21 mouse cellular contexts compared by ENCODE assay signal in genomic region chr10:75490731-75491130, GRCm38 (mm10). TPM values are rescaled to one million over a fixed set of nuclear protein-coding genes. Genes with fewer than 3 reads are reported as not detected.
DNase-seq lines count a peak whose midpoint lies in the region; ATAC-seq and TF ChIP-seq lines count a peak whose summit lies in the region.
"Had no signal": no experiment of that assay in that cellular context is flagged by ENCODE, and none has a peak within 500 bp of the region (broad histone marks: within the 10 kb centered on the region; RNA-seq: fewer than 3 reads in every experiment).

No protein-coding gene starts in this region.

- no peak overlapping the region for H3K27ac ChIP-seq in lung, postnatal 0 days (ENCODE audit: low read length)
- H3K27ac ChIP-seq in forebrain, embryonic 15.5 days (replicated peaks), result no peak overlapping the region
- H3K27ac ChIP-seq: embryonic facial prominence, embryonic 10.5 days; embryonic facial prominence, embryonic 12.5 days; forebrain, embryonic 13.5 days had no signal

- ATAC-seq in lung, postnatal 0 days, result no peak
- peak; percentile 80 for ATAC-seq in granulocyte monocyte progenitor cell, adult 5-6 weeks (replicated peaks; ENCODE audit: poor library complexity, severe bottlenecking)
- ATAC-seq in megakaryocyte progenitor cell, adult 5-6 weeks (replicated peaks; ENCODE audit: poor library complexity), result peak; percentile 56
- no peak for ATAC-seq in forebrain, embryonic 15.5 days (replicated peaks)
- ATAC-seq: activated CD4-positive, CD25-positive, alpha-beta regulatory T cell, adult 4 months; forebrain, embryonic 13.5 days; forebrain, embryonic 16.5 days; Patski had no signal

- DNase-seq in lung, postnatal 0 days (ENCODE audit: low spot score), result peak; percentile 63
- no peak for DNase-seq in lung, adult 2 months
- DNase-seq in liver, result no peak
- DNase-seq in spleen, postnatal 10 days (ENCODE audit: low spot score in 2 of 2), result no peak
- DNase-seq: adrenal gland, adult 8-10 months; adrenal gland, postnatal 14 days; adrenal gland, postnatal 36 days; cerebellum, adult 11-12 months; cerebellum, adult 2 months; cerebellum, adult 9-10 months; cerebellum, postnatal 10 days; cerebellum, postnatal 25 days had no signal

- no peaks in the 10 kb centered on the region for H3K27me3 ChIP-seq in lung, postnatal 0 days (replicated peaks; ENCODE audit: insufficient read depth, low read length)
- H3K27me3 ChIP-seq in forebrain, embryonic 15.5 days, result no peaks in the 10 kb centered on the region
- H3K27me3 ChIP-seq: embryonic facial prominence, embryonic 12.5 days; forebrain, embryonic 13.5 days; Patski had no signal

- no peak for TF ChIP-seq POLR2A in lung, adult 2 months (IDR thresholded peaks at IDR 0.05; ENCODE audit: borderline replicate concordance, extremely low read depth, low read depth, low read length)

- no peaks in the 10 kb centered on the region for H3K9me3 ChIP-seq in lung, postnatal 0 days (ENCODE audit: low read length)
- no peaks in the 10 kb centered on the region for H3K9me3 ChIP-seq in forebrain, embryonic 15.5 days
- H3K9me3 ChIP-seq: embryonic facial prominence, embryonic 10.5 days; embryonic facial prominence, embryonic 12.5 days; forebrain, embryonic 13.5 days had no signal

- no peak for TF ChIP-seq EP300 in lung, postnatal 0 days (IDR thresholded peaks at IDR 0.05)

- H3K9ac ChIP-seq in lung, postnatal 0 days (replicated peaks; ENCODE audit: low read depth), result no peak overlapping the region
- no peak overlapping the region for H3K9ac ChIP-seq in forebrain, embryonic 15.5 days (replicated peaks)
- H3K9ac ChIP-seq: embryonic facial prominence, embryonic 12.5 days; forebrain, embryonic 13.5 days had no signal

- 57% methylated on average over 2 of the region's 2 CpGs for WGBS in lung, postnatal 0 days
- WGBS in lung, adult 2 months, result 82% methylated on average over 2 of the region's 2 CpGs
- WGBS in forebrain, embryonic 15.5 days, result 84% methylated on average over 2 of the region's 2 CpGs

- no peaks in the 10 kb centered on the region for H3K36me3 ChIP-seq in lung, postnatal 0 days (ENCODE audit: insufficient read depth, low read length)
- no peaks in the 10 kb centered on the region for H3K36me3 ChIP-seq in forebrain, embryonic 15.5 days
- H3K36me3 ChIP-seq: embryonic facial prominence, embryonic 10.5 days; embryonic facial prominence, embryonic 12.5 days had no signal

- TF ChIP-seq CTCF in lung, postnatal 0 days (IDR thresholded peaks at IDR 0.05), result no peak
- no peak for TF ChIP-seq CTCF in lung, adult 2 months (IDR thresholded peaks at IDR 0.05; ENCODE audit: insufficient read depth, low read length)

- no peak overlapping the region for H3K4me3 ChIP-seq in lung, postnatal 0 days (ENCODE audit: low read depth, low read length)
- no peak overlapping the region for H3K4me3 ChIP-seq in lung, adult 2 months (replicated peaks; ENCODE audit: extremely low read depth, low read depth, low read length)
- no peak overlapping the region for H3K4me3 ChIP-seq in forebrain, embryonic 15.5 days
- H3K4me3 ChIP-seq: embryonic facial prominence, embryonic 10.5 days; embryonic facial prominence, embryonic 12.5 days; forebrain, embryonic 13.5 days had no signal

- H3K4me2 ChIP-seq in lung, postnatal 0 days (replicated peaks; ENCODE audit: low read depth, low read length), result no peak overlapping the region
- H3K4me2 ChIP-seq in forebrain, embryonic 15.5 days (replicated peaks), result no peak overlapping the region
- H3K4me2 ChIP-seq: embryonic facial prominence, embryonic 12.5 days; forebrain, embryonic 13.5 days had no signal

- no peaks in the 10 kb centered on the region for H3K4me1 ChIP-seq in lung, postnatal 0 days (ENCODE audit: insufficient read depth, low read depth, low read length)
- H3K4me1 ChIP-seq in lung, adult 2 months (ENCODE audit: control insufficient read depth, insufficient read depth, low read length), result no peaks in the 10 kb centered on the region
- no peaks in the 10 kb centered on the region for H3K4me1 ChIP-seq in forebrain, embryonic 15.5 days
- H3K4me1 ChIP-seq: embryonic facial prominence, embryonic 10.5 days; embryonic facial prominence, embryonic 12.5 days; forebrain, embryonic 13.5 days had no signal

RNA-seq across cellular contexts. Expression of gene Snrpd3, which starts 26.6 kb away (rescaled TPM):
- polyA plus RNA-seq in lung, postnatal 0 days (2015; fragmentation: Nextera tagmentation; extraction: Ambion mirVana), result 61.6 and 65.7 TPM in 2 replicates
- polyA plus RNA-seq in lung, adult 2 months (2012; rRNA removed), result 11.5 and 17.2 TPM in 2 replicates
- total RNA-seq in granulocyte monocyte progenitor cell, adult 5-6 weeks (2014; fragmentation: Nextera tagmentation), result 97.0 and 127 TPM in 2 replicates
- total RNA-seq in granulocyte monocyte progenitor cell, adult 5-6 weeks (2017), result 74.4 and 109 TPM in 2 replicates
- total RNA-seq in megakaryocyte progenitor cell, adult 5-6 weeks (2015), result 69.5 and 70.4 TPM in 2 replicates
- total RNA-seq in megakaryocyte progenitor cell, adult 5-6 weeks (2017), result 53.5 and 67.6 TPM in 2 replicates
- 155 and 156 TPM in 2 replicates for polyA plus RNA-seq in forebrain, embryonic 15.5 days (2015; fragmentation: Nextera tagmentation; extraction: Ambion mirVana)

RNA-seq across cellular contexts. Expression of gene Gucd1, which starts 27.0 kb away (rescaled TPM):
- polyA plus RNA-seq in lung, postnatal 0 days (2015; fragmentation: Nextera tagmentation; extraction: Ambion mirVana), result 19.9 and 20.3 TPM in 2 replicates
- polyA plus RNA-seq in lung, adult 2 months (2012; rRNA removed), result 37.0 and 49.1 TPM in 2 replicates
- 11.8 and 20.1 TPM in 2 replicates for total RNA-seq in granulocyte monocyte progenitor cell, adult 5-6 weeks (2014; fragmentation: Nextera tagmentation)
- total RNA-seq in granulocyte monocyte progenitor cell, adult 5-6 weeks (2017), result 11.8 and 15.4 TPM in 2 replicates
- total RNA-seq in megakaryocyte progenitor cell, adult 5-6 weeks (2015), result 7.3 and 9.7 TPM in 2 replicates
- total RNA-seq in megakaryocyte progenitor cell, adult 5-6 weeks (2017), result 11.2 and 14.9 TPM in 2 replicates
- 20.1 and 20.2 TPM in 2 replicates for polyA plus RNA-seq in forebrain, embryonic 15.5 days (2015; fragmentation: Nextera tagmentation; extraction: Ambion mirVana)

Comparison
In these comparisons a context has a peak if more than half of its experiments do, and no peak if none do; other contexts are left out.
1. ATAC-seq: peak in granulocyte monocyte progenitor cell, adult 5-6 weeks (single experiment) and megakaryocyte progenitor cell, adult 5-6 weeks (single experiment); none in lung, postnatal 0 days (single experiment) and forebrain, embryonic 15.5 days (single experiment).